Mouse (Mus musculus): ENCODE data around the gene Vmn1r237.
A peak's percentile ranks its signal among the peaks of the same experiment; 100 is the strongest.

Vmn1r237 gene

DNA sequence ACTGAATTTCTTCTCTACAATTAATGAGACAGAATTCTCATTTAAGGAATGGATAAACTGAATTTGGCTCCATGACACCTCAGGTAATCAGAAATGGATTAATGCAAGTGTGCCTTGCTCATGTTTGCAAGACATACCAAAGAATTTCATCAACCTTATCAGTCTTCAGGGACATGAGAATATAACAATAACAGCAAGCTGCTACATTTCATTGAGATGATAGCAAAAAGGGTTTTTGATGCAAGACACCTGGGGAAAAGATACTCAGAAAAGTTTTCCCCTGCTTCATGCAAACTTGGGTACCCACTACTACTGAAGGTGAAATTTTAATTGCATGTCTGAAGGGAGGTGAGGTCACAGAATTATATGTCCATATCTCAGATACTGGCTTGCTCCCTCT is at the start of gene Vmn1r237:
Vmn1r237 (plus strand) TSS at position 301 of the 400 bp plus-strand sequence.
- DNase-seq (ENCODE audit: low spot score), result no peak

DNA sequence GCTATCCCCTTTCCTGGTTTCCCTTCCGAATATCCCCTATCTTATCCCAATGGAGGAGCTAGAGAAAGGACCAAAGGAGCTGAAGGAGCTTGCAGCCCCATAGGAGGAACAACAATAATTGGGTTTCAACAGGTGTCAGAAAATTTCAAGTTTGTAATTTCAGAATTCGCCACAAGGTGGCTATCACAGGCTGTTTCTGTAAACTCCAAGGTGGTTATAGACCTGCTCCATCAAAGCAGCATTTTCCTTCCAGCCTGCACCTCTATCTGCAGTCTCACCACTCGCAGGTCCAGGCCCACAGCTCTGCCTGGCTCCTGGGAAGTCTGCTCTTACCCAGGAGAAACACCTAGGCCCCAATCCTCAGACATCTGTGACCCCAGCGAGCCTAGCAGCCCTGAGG is 39.6 kb upstream of the Vmn1r237 start:
- DNase-seq (ENCODE audit: low spot score), result peak; percentile 26

DNA sequence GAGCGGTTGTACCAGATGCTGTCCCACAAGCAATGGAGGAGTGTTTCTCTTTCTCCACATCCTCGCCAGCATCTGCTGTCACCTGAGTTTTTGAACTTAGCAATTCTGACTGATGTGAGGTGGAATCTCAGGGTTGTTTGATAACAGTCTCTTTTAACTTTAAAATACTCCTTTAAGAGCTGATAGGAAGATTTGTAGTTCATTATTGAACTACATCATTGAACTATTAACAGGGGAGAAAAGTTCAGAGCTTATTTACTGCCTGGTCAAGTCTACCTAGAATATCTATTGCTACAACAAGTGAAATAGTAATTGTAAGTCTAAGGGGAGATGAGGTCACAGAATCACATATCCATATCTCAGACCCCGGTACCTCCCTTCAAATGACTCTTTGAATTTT is 29.0 kb upstream of the Vmn1r237 start, which contains the start of gene Vmn1r236:
Vmn1r236 (plus strand) TSS at position 301 of the 400 bp plus-strand sequence.
- DNase-seq (ENCODE audit: low spot score), result no peak

DNA sequence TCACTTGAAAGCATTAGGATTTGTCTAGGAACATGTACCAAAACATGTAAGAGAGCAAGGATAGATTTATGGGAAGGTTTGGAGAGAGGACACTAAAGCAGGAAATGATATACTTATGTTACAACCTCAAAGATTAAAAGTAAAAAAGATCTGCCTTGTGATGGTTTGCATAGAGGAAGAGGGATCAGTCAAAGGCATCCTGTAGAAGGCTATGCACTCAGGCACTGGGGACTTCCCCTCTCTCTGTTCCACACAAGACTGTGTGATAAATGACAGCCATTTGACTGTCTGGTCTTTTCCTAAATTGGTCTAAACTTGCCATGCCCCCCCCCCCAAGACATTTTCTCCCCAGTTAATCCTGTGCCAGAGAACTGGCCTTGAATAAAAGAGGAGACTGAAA is 27.3 kb upstream of the Vmn1r237 start:
- no peak for DNase-seq (ENCODE audit: low spot score)

DNA sequence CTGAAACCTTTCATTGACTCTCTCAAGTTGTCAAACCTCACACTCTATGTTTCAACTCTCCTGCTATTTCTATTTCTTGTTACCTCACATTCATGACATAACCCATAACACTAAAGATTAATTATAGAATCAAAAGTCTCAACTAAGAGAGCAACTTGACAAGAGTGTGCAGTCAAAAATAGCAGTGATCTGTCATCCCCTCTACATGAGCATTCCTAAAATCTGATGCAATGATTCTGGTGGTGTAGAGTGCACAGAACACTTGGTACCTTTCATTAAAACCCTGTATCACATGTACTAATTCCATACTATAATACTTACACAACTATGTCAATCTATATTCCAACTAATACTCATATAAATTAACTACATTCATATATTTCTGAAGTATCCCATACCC is 22.0 kb upstream of the Vmn1r237 start:
- DNase-seq (ENCODE audit: low spot score), result no peak
